ENCODE assay signal across 15 mouse cellular contexts in genomic region chr1:38252031-38252765, GRCm38 (mm10).
DNase-seq lines count a peak whose midpoint lies in the region; ATAC-seq and TF ChIP-seq lines count a peak whose summit lies in the region.
"Had no signal": no experiment of that assay in that cellular context is flagged by ENCODE, and none has a peak within 500 bp of the region (broad histone marks: within the 10 kb centered on the region; RNA-seq: fewer than 3 reads in every experiment).

No protein-coding gene starts in this region.

- H3K27me3 ChIP-seq in kidney, embryonic 14.5 days (ENCODE audit: control insufficient read depth, insufficient read depth, low read length), result no peaks in the 10 kb centered on the region
- H3K27me3 ChIP-seq in liver, postnatal 0 days (ENCODE audit: insufficient read depth, low read length), result no peaks in the 10 kb centered on the region
- no peaks in the 10 kb centered on the region for H3K27me3 ChIP-seq in liver, embryonic 11.5 days (replicated peaks; ENCODE audit: control insufficient read depth, insufficient read depth, low read length)
- no peaks in the 10 kb centered on the region for H3K27me3 ChIP-seq in embryonic facial prominence, embryonic 14.5 days (replicated peaks; ENCODE audit: control insufficient read depth, insufficient read depth, low read length)
- H3K27me3 ChIP-seq in intestine, embryonic 16.5 days (replicated peaks; ENCODE audit: control insufficient read depth, insufficient read depth, low read length), result no peaks in the 10 kb centered on the region
- H3K27me3 ChIP-seq: midbrain, embryonic 12.5 days; neural tube, embryonic 13.5 days had no signal

- DNase-seq in kidney, postnatal 36 days, result no peak
- no peak for DNase-seq in liver, postnatal 0 days
- DNase-seq in liver, embryonic 11.5 days (ENCODE audit: low spot score), result no peak
- DNase-seq in embryonic facial prominence, embryonic 14.5 days (ENCODE audit: low spot score), result peak; percentile 82
- no peak for DNase-seq in frontal cortex, postnatal 25 days (ENCODE audit: low spot score in 2 of 2)
- no peak for DNase-seq in ovary, adult 18-20 months (ENCODE audit: low spot score)
- DNase-seq: heart, postnatal 36 days; layer of hippocampus, adult 9-11 months had no signal

- 65% methylated on average over 19 of the region's 19 CpGs for WGBS in kidney, embryonic 14.5 days
- 79% methylated on average over 19 of the region's 19 CpGs for WGBS in liver, postnatal 0 days (ENCODE audit: insufficient replicate concordance)
- WGBS in liver, embryonic 11.5 days, result 84% methylated on average over 19 of the region's 19 CpGs
- 52% methylated on average over 19 of the region's 19 CpGs for WGBS in embryonic facial prominence, embryonic 14.5 days
- WGBS in intestine, embryonic 16.5 days, result 44% methylated on average over 19 of the region's 19 CpGs

- 0 out of 2 replicates have a peak overlapping the region, but pooled peaks have one; percentile 6 for H3K27ac ChIP-seq in kidney, embryonic 14.5 days (ENCODE audit: low read depth, low read length)
- H3K27ac ChIP-seq in liver, postnatal 0 days (ENCODE audit: low read depth), result no peak overlapping the region
- no peak overlapping the region for H3K27ac ChIP-seq in liver, embryonic 11.5 days (ENCODE audit: low read depth, low read length)
- H3K27ac ChIP-seq in embryonic facial prominence, embryonic 14.5 days (replicated peaks; ENCODE audit: low read depth, low read length), result no peak overlapping the region
- 0 out of 2 replicates have a peak overlapping the region, but pooled peaks have one; percentile 23 for H3K27ac ChIP-seq in intestine, embryonic 16.5 days (ENCODE audit: low read length)
- H3K27ac ChIP-seq: left cerebral cortex, adult 2 months; midbrain, embryonic 12.5 days; neural tube, embryonic 13.5 days had no signal

- no peak; the same call in 1 of the 2 replicates for ATAC-seq in kidney, embryonic 14.5 days (ENCODE audit: low FRiP score, low TSS enrichment)
- ATAC-seq in liver, postnatal 0 days, result peak; percentile 36; the same call in 1 of the 2 replicates
- ATAC-seq in liver, embryonic 11.5 days (replicated peaks; ENCODE audit: low FRiP score), result no peak
- peak; percentile 53 for ATAC-seq in embryonic facial prominence, embryonic 14.5 days (ENCODE audit: low read depth)
- peak; percentile 63 for ATAC-seq in intestine, embryonic 16.5 days
- ATAC-seq: forebrain, embryonic 16.5 days; hindbrain, embryonic 16.5 days had no signal

- H3K4me2 ChIP-seq in kidney, embryonic 14.5 days (replicated peaks; ENCODE audit: low read depth, low read length), result no peak overlapping the region
- no peak overlapping the region for H3K4me2 ChIP-seq in liver, postnatal 0 days (ENCODE audit: low read depth, low read length)
- H3K4me2 ChIP-seq in liver, embryonic 11.5 days, result no peak overlapping the region
- H3K4me2 ChIP-seq in embryonic facial prominence, embryonic 14.5 days (ENCODE audit: low read depth, low read length), result no peak overlapping the region
- peak overlapping the region; percentile 20; the same call in 1 of the 2 replicates for H3K4me2 ChIP-seq in intestine, embryonic 16.5 days (ENCODE audit: low read depth, low read length)
- H3K4me2 ChIP-seq: midbrain, embryonic 12.5 days; neural tube, embryonic 13.5 days had no signal

- no peaks in the 10 kb centered on the region for H3K9me3 ChIP-seq in kidney, embryonic 14.5 days (ENCODE audit: control insufficient read depth, low read length)
- no peaks in the 10 kb centered on the region for H3K9me3 ChIP-seq in liver, postnatal 0 days (ENCODE audit: low read length)
- no peaks in the 10 kb centered on the region for H3K9me3 ChIP-seq in liver, embryonic 11.5 days (ENCODE audit: control insufficient read depth, low read length)
- no peaks in the 10 kb centered on the region for H3K9me3 ChIP-seq in embryonic facial prominence, embryonic 14.5 days (ENCODE audit: control insufficient read depth, low read length)
- no peaks in the 10 kb centered on the region for H3K9me3 ChIP-seq in intestine, embryonic 16.5 days (ENCODE audit: control insufficient read depth, low read length)
- H3K9me3 ChIP-seq: midbrain, embryonic 12.5 days; neural tube, embryonic 13.5 days had no signal

- H3K36me3 ChIP-seq in kidney, embryonic 14.5 days (ENCODE audit: control insufficient read depth, insufficient read depth, low read length), result no peaks in the 10 kb centered on the region
- no peaks in the 10 kb centered on the region for H3K36me3 ChIP-seq in liver, postnatal 0 days (replicated peaks; ENCODE audit: insufficient read depth, low read length)
- no peaks in the 10 kb centered on the region for H3K36me3 ChIP-seq in liver, embryonic 11.5 days (ENCODE audit: control insufficient read depth, insufficient read depth, low read length)
- no peaks in the 10 kb centered on the region; the same call in 1 of the 2 replicates for H3K36me3 ChIP-seq in embryonic facial prominence, embryonic 14.5 days (ENCODE audit: control insufficient read depth, insufficient read depth, low read length)
- no peaks in the 10 kb centered on the region for H3K36me3 ChIP-seq in intestine, embryonic 16.5 days (ENCODE audit: control insufficient read depth, insufficient read depth, low read length)
- H3K36me3 ChIP-seq: midbrain, embryonic 12.5 days; neural tube, embryonic 13.5 days had no signal

- no peak for TF ChIP-seq EP300 in liver, postnatal 0 days (IDR thresholded peaks at IDR 0.05; ENCODE audit: low read depth)

- H3K4me3 ChIP-seq in kidney, embryonic 14.5 days (ENCODE audit: low read length), result no peak overlapping the region
- no peak overlapping the region for H3K4me3 ChIP-seq in liver, postnatal 0 days (ENCODE audit: low read depth, low read length)
- no peak overlapping the region for H3K4me3 ChIP-seq in liver, embryonic 11.5 days (ENCODE audit: low read depth, low read length)
- H3K4me3 ChIP-seq in embryonic facial prominence, embryonic 14.5 days (ENCODE audit: low read depth, low read length), result no peak overlapping the region
- no peak overlapping the region for H3K4me3 ChIP-seq in intestine, embryonic 16.5 days (ENCODE audit: low read length)
- H3K4me3 ChIP-seq: left cerebral cortex, adult 2 months; midbrain, embryonic 12.5 days; neural tube, embryonic 13.5 days had no signal

- 0 out of 2 replicates have a peak, but pooled peaks cover 7% of the 10 kb centered on the region for H3K4me1 ChIP-seq in kidney, embryonic 14.5 days (ENCODE audit: control insufficient read depth, insufficient read depth, low read length)
- H3K4me1 ChIP-seq in liver, postnatal 0 days (ENCODE audit: insufficient read depth), result no peaks in the 10 kb centered on the region
- no peaks in the 10 kb centered on the region for H3K4me1 ChIP-seq in liver, embryonic 11.5 days (replicated peaks; ENCODE audit: control insufficient read depth, insufficient read depth, low read length)
- H3K4me1 ChIP-seq in embryonic facial prominence, embryonic 14.5 days (ENCODE audit: control insufficient read depth, insufficient read depth, low read length), result peaks cover 8% of the 10 kb centered on the region
- H3K4me1 ChIP-seq in intestine, embryonic 16.5 days (ENCODE audit: control insufficient read depth, insufficient read depth, low read length), result peaks cover 23% of the 10 kb centered on the region
- H3K4me1 ChIP-seq: midbrain, embryonic 12.5 days had no signal

- TF ChIP-seq CTCF in liver, postnatal 0 days (IDR thresholded peaks at IDR 0.05; ENCODE audit: low read depth), result no peak

- H3K9ac ChIP-seq in kidney, embryonic 14.5 days (ENCODE audit: low read depth, low read length), result no peak overlapping the region
- no peak overlapping the region for H3K9ac ChIP-seq in liver, postnatal 0 days (replicated peaks)
- no peak overlapping the region for H3K9ac ChIP-seq in liver, embryonic 11.5 days (ENCODE audit: low read depth, low read length)
- H3K9ac ChIP-seq in embryonic facial prominence, embryonic 14.5 days (ENCODE audit: low read depth, low read length), result no peak overlapping the region
- no peak overlapping the region for H3K9ac ChIP-seq in intestine, embryonic 16.5 days (ENCODE audit: low read depth, low read length)
- H3K9ac ChIP-seq: midbrain, embryonic 12.5 days; neural tube, embryonic 13.5 days had no signal

Comparison
In these comparisons a context has a peak if more than half of its experiments do, and no peak if none do; other contexts are left out.
1. ATAC-seq: peak in liver, postnatal 0 days (single experiment), embryonic facial prominence, embryonic 14.5 days (single experiment) and intestine, embryonic 16.5 days (single experiment); none in kidney, embryonic 14.5 days (single experiment) and liver, embryonic 11.5 days (single experiment).
2. H3K27ac ChIP-seq: peak in kidney, embryonic 14.5 days (single experiment) and intestine, embryonic 16.5 days (single experiment); none in liver, postnatal 0 days (single experiment), liver, embryonic 11.5 days (single experiment) and embryonic facial prominence, embryonic 14.5 days (single experiment).